Mouse (Mus musculus) cerebellum, postnatal 4 days (tissue): Measurements from ENCODE around the gene Elfn2.

Source experiments
- DNase-seq, 2 experiments: peaks; one replicate each; pipeline ENCODE4 v3.0.0; 2022; ENCODE audit warnings: low spot score in 2 of 2, mixed read lengths in 1 of 2

The Elfn2 gene

GRCm38 (mm10) chr15:78681781-78682180 lies 36.8 kb downstream of the Elfn2 start:
- no peak for DNase-seq

DNA sequence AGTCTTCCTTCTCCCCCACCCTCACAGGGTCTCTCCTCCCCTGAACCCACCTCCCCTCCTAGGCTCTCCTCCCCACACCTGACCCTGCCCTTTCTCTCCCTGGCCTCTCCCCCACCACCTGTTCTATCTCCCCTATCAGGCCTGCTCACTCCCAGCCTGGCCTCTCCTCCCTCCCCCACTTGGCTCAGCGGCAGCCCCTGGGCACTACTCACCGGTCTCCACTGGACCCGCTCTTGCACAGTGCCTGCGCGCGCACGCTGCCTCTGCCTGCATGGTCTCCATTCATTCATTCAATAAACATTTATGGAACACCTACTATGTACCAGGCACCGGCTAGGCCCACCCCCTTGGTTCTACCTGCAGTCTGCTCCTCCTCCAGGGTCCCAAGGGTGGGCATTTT lies 37.3 kb downstream of the Elfn2 start:
- DNase-seq, result no peak

GRCm38 (mm10) chr15:78680291-78680690 lies 38.3 kb downstream of the Elfn2 start:
- no peak for DNase-seq

GRCm38 (mm10) chr15:78677708-78678107 lies 40.9 kb downstream of the Elfn2 start:
- no peak for DNase-seq

DNA sequence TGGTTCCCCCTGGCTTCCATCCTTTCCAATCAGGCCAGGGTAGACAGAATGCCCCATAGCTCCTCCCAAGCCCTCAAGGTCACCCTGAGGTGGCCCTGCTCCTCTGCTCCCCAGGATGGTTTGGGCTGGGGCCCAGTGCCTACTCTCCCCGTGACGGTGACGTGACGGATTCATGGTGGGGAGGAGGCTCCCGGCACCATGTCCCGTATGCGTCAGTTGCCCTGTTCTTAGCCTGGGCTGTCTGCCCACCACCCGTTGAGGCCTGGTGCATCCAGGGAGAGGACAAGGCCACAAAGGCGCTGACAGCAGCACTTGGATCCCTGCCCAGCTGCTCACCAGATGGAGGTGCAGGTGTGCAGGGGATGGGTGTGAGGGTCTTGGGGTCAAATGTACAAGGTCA lies 41.6 kb downstream of the Elfn2 start:
- peak in 1 of 2 experiments; percentile 56 for DNase-seq

DNA sequence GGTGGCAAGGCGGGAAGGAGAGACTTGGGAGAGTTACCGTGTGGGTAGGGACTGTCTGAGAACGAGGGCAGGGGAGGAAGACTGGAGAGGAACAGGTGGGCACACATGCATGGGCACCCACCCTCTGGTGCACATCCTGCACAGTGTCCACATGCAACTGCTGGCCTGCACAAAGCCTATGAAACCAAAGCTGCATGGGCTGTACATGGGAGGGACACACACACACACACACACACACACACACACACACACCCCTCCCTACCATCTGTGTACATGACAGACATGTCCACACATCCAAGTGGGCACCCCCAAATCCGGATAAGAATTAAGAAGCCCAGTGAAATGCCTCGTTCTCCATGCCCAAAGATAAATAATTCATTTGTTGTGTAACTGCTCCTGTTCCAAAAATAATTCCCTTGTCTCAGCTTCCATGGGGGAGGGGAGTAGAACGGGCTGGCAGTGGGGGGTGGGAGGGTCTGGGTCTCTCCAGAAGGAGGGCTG lies 43.6 kb downstream of the Elfn2 start:
- DNase-seq, result no peak

GRCm38 (mm10) chr15:78673436-78673835 lies 45.1 kb downstream of the Elfn2 start:
- no peak for DNase-seq

DNA sequence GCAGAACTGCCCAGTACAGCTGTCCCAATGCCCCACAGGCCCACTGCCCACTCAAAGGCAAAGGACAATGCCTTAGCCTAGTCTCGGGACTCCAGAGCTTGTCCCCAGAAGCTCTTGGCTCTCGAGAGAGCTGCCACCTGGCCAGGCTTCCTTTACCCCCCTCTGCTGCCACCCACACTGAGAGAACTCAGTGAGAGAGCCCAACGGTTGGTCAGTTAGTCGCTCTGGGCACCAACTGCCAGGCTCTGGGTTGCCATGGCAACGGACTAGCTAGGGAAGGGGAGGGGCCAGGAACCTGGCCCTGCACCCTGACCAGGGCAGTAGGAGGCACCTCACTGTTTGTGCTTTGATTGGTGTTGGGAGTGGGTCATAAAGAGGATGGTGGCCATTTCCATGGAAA lies 48.2 kb downstream of the Elfn2 start:
- peak in 1 of 2 experiments; percentile 63 for DNase-seq

GRCm38 (mm10) chr15:78669221-78669871 lies 49.2 kb downstream of the Elfn2 start:
- DNase-seq, result no peak

DNA sequence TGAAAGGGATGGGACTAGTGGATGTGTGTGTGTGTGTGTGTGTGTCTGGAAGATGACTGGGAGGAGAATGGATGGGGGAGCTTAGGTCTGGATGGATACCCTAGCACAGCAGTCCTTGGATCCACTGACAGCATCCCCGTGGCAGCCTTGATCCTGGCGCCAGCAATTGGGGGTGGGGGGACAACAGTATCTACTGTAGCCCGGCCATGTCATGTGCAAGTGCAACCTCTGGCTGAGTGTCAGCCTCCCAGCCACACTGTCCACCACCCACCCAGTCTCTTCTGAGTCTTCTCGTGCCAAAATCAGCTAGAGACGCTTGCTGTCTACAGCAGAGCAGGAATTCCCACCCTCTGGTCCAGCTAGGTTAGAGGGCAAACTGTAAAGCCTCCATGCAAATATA lies 54.3 kb downstream of the Elfn2 start:
- DNase-seq, result peak in 1 of 2 experiments; percentile 50

DNA sequence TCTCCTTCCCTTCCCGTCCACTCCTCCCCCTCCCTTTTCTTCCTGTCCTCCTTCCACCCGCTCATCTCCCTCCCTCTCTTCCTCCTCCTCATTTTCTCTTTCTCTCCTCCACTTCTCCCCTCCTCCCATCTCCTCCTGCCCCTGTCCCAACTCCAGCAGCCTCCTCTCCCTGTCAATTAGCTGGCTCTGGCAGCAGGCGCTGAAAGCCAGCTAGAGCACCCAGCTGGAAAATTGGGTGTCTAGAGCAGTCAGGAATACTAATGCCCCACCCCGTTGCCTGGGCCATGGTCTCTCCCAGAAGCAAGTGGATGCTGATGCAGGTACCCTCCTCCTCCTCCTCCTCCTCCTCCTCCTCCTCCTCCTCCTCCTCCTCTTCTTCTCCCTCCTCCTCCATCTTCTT lies 67.4 kb downstream of the Elfn2 start:
- no peak for DNase-seq

DNA sequence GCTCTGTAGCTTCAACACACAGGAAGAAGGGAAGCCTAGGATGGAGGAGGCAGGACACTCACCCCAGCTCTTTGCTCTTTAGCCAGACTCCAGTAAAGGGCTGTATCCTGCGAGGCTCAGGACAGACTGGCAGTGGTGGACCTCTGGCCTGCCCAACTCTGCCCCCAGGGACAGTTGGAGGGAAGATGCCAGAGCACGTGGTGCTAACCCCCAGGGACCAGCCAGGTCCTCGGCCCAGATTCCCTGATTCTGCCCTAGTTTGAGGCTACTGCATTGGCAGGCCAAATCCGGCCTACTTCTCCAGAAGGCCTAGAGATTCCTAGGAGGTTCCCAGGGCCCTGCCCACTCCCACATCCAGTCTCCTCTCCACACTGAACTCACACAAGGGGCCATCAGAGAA lies 70.8 kb downstream of the Elfn2 start:
- DNase-seq, result no peak

DNA sequence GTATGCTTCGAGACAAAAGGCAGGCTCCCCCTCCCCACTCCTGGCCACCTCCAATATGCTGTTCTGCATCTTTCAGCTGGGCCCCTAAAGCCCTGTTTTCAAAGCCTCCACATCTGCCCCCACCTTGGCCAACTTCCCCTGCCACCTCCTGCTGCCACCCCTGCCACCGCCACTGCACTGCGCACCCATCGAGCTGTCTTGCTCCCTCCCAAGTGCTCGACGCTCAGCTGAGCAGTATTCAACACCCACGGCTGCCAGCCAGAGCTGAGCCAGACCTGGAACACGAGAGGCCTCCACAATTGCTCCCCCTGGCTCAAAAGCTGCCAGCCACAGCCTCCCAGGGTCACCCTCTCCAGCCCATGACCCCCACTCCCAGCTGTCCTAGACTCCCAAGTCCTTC lies 74.0 kb downstream of the Elfn2 start:
- DNase-seq, result no peak

DNA sequence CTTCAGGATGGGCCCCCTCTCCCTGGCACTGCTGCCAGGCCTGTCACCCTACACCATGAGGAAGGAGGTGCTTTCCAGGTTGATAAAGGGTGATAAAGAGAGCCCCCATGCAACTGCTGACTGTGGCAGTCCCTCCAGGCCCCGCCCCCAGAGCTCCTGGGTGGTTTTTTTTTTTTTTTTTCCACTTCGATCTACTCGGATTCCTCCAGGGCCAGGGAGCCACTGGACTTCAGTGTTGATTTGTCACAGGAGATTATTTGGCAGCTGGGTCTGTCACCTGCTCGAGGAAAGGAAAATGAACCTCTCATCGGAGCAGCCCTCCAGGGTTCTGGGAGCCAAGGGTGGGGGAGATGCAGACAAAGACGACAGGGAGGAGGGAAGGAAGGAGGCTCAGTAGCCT lies 74.9 kb downstream of the Elfn2 start:
- no peak for DNase-seq

DNA sequence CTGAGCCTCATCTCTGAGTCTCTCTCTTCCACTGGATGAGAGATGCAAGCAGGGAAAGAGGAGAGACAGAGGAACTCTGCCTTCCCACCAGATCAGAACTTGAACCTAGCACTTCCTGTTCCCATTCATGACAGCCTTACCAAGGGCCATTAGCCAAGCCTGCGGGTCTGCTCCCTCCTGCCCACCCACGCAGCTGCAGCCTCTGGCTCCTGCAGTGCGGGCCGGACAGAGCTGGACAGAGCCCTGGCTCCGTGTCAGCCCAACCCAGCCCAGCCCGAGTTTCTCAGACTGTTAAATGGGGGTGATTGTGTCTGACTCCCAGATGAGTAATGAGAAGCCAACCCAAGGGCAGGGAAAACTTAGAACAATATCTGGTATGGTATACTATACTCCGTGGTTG lies 83.3 kb downstream of the Elfn2 start:
- DNase-seq, result peak in 1 of 2 experiments; percentile 33

- peak in 1 of 2 experiments; percentile 42 for DNase-seq
Observed at GRCm38 (mm10) chr15:78634095-78634737, 84.4 kb downstream of the Elfn2 start.

DNA sequence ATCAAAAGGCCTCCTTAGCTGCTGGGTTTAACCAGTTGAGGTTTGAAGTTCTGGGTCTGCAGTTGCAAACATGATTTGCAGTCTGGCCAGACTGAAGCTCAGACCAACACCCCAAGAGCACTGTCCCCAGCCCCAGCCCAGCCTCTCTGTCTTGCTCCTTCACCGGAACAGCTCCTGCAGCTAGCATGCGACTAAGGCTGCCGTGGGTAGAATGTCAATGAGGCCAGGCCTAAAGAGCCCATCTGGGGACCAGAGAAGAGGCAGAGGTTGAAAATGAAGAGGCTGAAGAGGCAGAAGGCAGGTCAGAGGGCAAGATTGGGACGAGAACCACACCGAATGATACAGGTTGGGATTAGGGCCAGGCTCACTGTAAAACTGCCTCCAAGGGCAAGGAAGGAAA lies 85.2 kb downstream of the Elfn2 start:
- DNase-seq, result no peak

GRCm38 (mm10) chr15:78632387-78632786 lies 86.2 kb downstream of the Elfn2 start:
- no peak for DNase-seq

GRCm38 (mm10) chr15:78626285-78626684 lies 92.3 kb downstream of the Elfn2 start:
- DNase-seq, result no peak

DNA sequence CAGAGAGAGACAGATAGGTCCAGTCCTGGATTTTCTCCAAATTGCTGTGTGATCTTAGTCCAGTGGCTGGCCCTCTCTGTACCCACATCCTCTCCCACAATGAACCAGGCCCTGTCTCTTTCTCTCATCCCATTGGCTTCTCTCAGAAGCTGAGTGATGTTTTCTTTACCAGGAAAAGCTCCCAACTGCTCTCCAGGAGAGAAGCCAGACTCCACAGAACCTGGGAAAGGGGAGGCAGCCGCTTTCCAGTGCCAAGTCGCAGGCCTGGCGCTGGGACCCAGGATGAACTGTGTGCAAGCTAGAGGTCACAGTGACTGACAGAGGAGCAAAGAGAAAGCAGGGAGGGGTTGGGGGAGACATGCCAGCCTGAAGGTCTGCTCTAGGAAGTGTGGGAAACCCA lies 93.6 kb downstream of the Elfn2 start:
- DNase-seq, result no peak

DNA sequence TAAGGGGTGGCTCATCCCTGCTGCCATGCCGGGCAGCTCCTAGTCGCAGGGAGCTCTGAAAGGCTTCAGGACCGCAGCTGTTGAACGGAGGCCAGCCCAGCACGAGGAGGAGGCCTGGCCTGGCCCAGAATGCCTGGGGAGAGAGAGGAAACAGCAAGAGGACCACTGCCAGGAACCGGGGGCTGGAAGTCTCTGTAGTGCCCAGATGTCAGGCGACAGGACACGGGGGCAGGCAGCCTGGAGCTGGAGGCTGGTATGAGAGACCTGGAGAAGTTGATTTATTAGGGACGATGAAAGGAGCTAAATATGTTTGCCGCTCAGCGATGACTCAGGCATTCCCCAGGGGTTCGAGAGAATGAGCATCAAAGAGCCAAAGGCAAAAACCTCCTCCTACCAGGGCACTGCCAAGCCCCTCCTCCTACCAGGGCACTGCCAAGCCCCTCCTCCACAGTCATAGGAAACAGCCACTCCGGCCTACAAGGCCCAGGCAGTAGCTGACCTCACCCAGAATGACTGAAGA lies 94.1 kb downstream of the Elfn2 start:
- peak in 1 of 2 experiments; percentile 74 for DNase-seq

GRCm38 (mm10) chr15:78623426-78623825 lies 95.1 kb downstream of the Elfn2 start:
- peak; percentile 54 to 82 for DNase-seq
